Mouse (Mus musculus): ENCODE data around the gene Bcr. TPM values are rescaled to one million over a fixed set of nuclear protein-coding genes. Genes with fewer than 3 reads are reported as not detected.

Gene Bcr
- polyA plus RNA-seq, 1 experiment from 2014 or later: 4.7 TPM

DNA sequence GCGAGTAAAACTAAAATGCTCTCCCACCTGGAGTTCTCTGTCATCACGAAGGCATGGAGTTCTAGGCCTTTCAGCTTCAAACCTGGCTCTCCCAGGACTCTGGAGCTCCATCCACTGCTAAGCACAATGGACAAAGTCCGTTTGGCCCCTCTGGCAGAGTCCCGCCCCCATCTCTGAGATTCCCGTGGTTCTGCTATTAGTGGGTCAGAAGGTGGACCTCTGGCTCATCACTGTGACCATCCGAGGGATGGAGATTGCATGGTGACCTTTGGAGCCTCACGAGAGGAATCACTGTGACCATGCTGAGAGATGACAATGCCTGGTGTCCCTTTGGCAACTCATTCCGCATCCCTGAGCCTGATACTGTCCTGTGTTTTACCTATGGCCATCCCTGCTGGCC lies 7.5 kb upstream of the Bcr start:
- H3K27me3 ChIP-seq (ENCODE audit: control insufficient read depth, insufficient read depth, low read length): no peaks in the 10 kb centered on the region
- no peak overlapping the region for H3K4me3 ChIP-seq (ENCODE audit: low read depth, low read length)
- H3K4me1 ChIP-seq (replicated peaks; ENCODE audit: control insufficient read depth, insufficient read depth): no peaks in the 10 kb centered on the region
- no peaks in the 10 kb centered on the region for H3K9me3 ChIP-seq (ENCODE audit: control insufficient read depth, low read length)
- 72% methylated on average over 8 of the region's 8 CpGs for WGBS
- no peak overlapping the region for H3K4me2 ChIP-seq (replicated peaks; ENCODE audit: low read depth)
- no peak overlapping the region for H3K9ac ChIP-seq (ENCODE audit: low read length)
- no peaks in the 10 kb centered on the region for H3K36me3 ChIP-seq (ENCODE audit: control insufficient read depth, insufficient read depth, low read length)
- no peak for DNase-seq (ENCODE audit: low spot score)
- 0 out of 2 replicates have a peak, but pooled peaks have one; percentile 13 for ATAC-seq (ENCODE audit: low FRiP score, low TSS enrichment)
- TF ChIP-seq EP300 (optimal IDR thresholded peaks at IDR 0.05) (no peak), CTCF (IDR thresholded peaks at IDR 0.05; ENCODE audit: low read depth) (no peak)
- no peak overlapping the region for H3K27ac ChIP-seq (replicated peaks)

DNA sequence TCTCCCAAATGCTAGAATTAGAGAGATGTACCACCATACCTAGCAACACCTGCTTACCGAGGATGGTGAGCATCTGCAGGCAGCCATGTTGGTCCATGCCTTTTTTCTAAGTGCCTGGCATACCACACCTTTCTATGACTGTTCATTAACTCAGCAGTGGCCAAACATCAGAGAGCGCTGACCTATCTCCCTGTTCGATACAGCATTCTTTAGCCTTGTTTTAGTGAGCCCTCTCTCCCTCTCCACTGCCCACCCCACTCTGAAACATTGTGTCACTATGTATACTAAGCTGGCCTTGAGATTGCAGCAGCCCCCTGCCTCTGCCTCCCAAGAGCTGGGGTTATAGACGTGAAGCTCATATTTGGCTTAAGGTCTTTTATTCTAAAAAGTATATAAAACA lies 6.7 kb upstream of the Bcr start:
- Histone ChIP-seq H3K4me2 (replicated peaks; ENCODE audit: low read depth) (no peak overlapping the region), H3K27me3 (ENCODE audit: control insufficient read depth, insufficient read depth, low read length) (no peaks in the 10 kb centered on the region), H3K9ac (ENCODE audit: low read length) (no peak overlapping the region), H3K27ac (replicated peaks) (no peak overlapping the region), H3K36me3 (ENCODE audit: control insufficient read depth, insufficient read depth, low read length) (no peaks in the 10 kb centered on the region), H3K4me3 (ENCODE audit: low read depth, low read length) (no peak overlapping the region), H3K9me3 (ENCODE audit: control insufficient read depth, low read length) (no peaks in the 10 kb centered on the region), H3K4me1 (replicated peaks; ENCODE audit: control insufficient read depth, insufficient read depth) (no peaks in the 10 kb centered on the region)
- no peak for ATAC-seq (ENCODE audit: low FRiP score, low TSS enrichment)
- TF ChIP-seq CTCF (IDR thresholded peaks at IDR 0.05; ENCODE audit: low read depth) (no peak), EP300 (optimal IDR thresholded peaks at IDR 0.05) (no peak)
- 58% methylated on average over 4 of the region's 4 CpGs for WGBS
- DNase-seq (ENCODE audit: low spot score): no peak

DNA sequence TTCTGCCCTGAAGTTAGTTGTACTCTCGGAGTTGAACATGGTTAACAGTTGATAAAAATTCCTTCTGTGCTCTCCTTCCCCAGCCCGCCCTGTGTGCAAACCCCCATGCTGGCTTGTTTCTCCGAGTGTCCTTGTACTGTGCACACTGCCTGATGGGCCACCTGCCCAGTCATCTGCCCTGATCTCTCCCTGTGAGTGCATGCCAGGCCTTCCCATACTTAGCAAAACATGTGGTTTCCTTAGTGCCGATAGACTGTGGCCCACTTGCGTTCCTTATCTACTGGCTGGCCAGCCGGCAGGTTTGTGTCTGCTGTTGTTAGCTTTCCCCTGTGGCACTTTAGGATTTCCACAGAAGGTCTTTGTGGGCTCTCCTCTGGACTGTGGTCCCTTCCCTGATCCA lies 6.3 kb upstream of the Bcr start:
- DNase-seq (ENCODE audit: low spot score): no peak
- Histone ChIP-seq H3K9me3 (ENCODE audit: control insufficient read depth, low read length) (no peaks in the 10 kb centered on the region), H3K4me1 (replicated peaks; ENCODE audit: control insufficient read depth, insufficient read depth) (no peaks in the 10 kb centered on the region), H3K9ac (ENCODE audit: low read length) (no peak overlapping the region), H3K36me3 (ENCODE audit: control insufficient read depth, insufficient read depth, low read length) (no peaks in the 10 kb centered on the region), H3K27me3 (ENCODE audit: control insufficient read depth, insufficient read depth, low read length) (no peaks in the 10 kb centered on the region), H3K4me2 (replicated peaks; ENCODE audit: low read depth) (no peak overlapping the region), H3K4me3 (ENCODE audit: low read depth, low read length) (no peak overlapping the region), H3K27ac (replicated peaks) (no peak overlapping the region)
- ATAC-seq (ENCODE audit: low FRiP score, low TSS enrichment): no peak
- WGBS: 47% methylated on average over 6 of the region's 6 CpGs
- TF ChIP-seq EP300 (optimal IDR thresholded peaks at IDR 0.05) (no peak), CTCF (IDR thresholded peaks at IDR 0.05; ENCODE audit: low read depth) (no peak)

DNA sequence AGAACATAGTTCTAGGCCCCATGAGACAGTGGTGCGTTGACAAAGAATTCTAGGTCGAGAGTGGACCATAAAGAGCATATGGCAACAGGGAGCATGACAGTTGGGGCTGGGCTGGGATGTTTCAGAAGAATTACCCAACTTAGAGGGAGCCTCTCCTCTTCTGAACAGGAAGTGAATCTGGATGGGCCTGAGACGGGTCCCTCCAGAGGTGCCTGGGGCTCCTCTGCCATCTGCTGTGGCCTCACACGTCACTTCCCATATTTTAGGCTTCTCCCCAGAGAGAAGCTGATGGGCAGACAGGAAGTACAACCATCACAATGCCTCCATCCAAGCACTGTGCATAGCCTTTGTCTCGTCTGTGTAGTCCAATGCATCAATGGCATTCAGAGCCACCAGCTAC lies 4.7 kb upstream of the Bcr start:
- no peaks in the 10 kb centered on the region for H3K27me3 ChIP-seq (ENCODE audit: control insufficient read depth, insufficient read depth, low read length)
- TF ChIP-seq EP300 (optimal IDR thresholded peaks at IDR 0.05) (no peak), CTCF (IDR thresholded peaks at IDR 0.05; ENCODE audit: low read depth) (no peak)
- 64% methylated on average over 5 of the region's 5 CpGs for WGBS
- H3K27ac ChIP-seq (replicated peaks): no peak overlapping the region
- no peak overlapping the region for H3K4me3 ChIP-seq (ENCODE audit: low read depth, low read length)
- DNase-seq (ENCODE audit: low spot score) (no peak), ATAC-seq (ENCODE audit: low FRiP score, low TSS enrichment) (no peak)
- no peaks in the 10 kb centered on the region for H3K36me3 ChIP-seq (ENCODE audit: control insufficient read depth, insufficient read depth, low read length)
- H3K9ac ChIP-seq (ENCODE audit: low read length): no peak overlapping the region
- no peaks in the 10 kb centered on the region for H3K4me1 ChIP-seq (replicated peaks; ENCODE audit: control insufficient read depth, insufficient read depth)
- H3K9me3 ChIP-seq (ENCODE audit: control insufficient read depth, low read length): no peaks in the 10 kb centered on the region
- no peak overlapping the region for H3K4me2 ChIP-seq (replicated peaks; ENCODE audit: low read depth)

DNA sequence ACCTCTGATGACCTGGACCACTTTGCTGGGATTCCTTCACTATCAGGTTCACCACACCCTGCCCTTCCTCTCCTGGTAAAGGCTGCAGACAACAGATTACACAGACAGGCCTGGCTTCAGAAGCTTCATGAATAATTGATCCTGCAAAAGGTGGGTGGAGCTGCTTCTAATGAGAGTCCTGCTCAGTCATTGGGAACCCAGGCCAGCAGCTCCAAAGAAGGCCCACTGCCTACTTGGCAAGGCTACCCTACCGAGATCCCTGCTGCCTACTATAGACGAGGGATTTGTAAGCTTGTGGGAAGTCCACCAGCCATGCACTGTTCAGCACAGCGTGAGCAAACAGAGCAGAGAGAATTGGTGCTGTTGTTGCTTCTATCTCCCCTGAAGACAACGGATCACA lies 4.1 kb upstream of the Bcr start:
- H3K27me3 ChIP-seq (ENCODE audit: control insufficient read depth, insufficient read depth, low read length): no peaks in the 10 kb centered on the region
- H3K4me3 ChIP-seq (ENCODE audit: low read depth, low read length): no peak overlapping the region
- DNase-seq (ENCODE audit: low spot score): no peak
- H3K27ac ChIP-seq (replicated peaks): no peak overlapping the region
- H3K4me2 ChIP-seq (replicated peaks; ENCODE audit: low read depth): no peak overlapping the region
- no peak overlapping the region for H3K9ac ChIP-seq (ENCODE audit: low read length)
- ATAC-seq (ENCODE audit: low FRiP score, low TSS enrichment): no peak
- H3K4me1 ChIP-seq (replicated peaks; ENCODE audit: control insufficient read depth, insufficient read depth): no peaks in the 10 kb centered on the region
- no peaks in the 10 kb centered on the region for H3K9me3 ChIP-seq (ENCODE audit: control insufficient read depth, low read length)
- WGBS: 24% methylated on average over 4 of the region's 4 CpGs
- H3K36me3 ChIP-seq (ENCODE audit: control insufficient read depth, insufficient read depth, low read length): no peaks in the 10 kb centered on the region
- no peak for TF ChIP-seq EP300 (optimal IDR thresholded peaks at IDR 0.05)
- TF ChIP-seq CTCF (IDR thresholded peaks at IDR 0.05; ENCODE audit: low read depth): no peak

DNA sequence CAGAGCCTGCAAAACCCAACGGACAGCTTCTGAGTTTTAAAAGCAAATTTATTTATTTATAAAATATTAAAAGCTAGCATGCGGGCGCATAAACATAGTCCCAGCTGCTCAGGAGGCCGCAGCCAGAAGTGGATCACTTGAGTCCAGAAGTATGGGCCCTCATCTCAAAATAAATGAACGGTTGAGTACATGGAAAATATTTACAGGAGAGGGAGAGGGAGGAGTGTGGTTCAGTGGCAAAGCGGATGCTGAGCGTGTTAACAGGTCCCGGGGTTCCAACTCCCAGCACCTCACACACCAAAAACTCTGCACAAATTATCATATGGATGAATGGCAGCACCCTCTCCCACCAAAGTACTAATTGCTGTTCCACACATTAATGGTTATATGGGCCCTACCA lies 2.1 kb upstream of the Bcr start:
- H3K36me3 ChIP-seq (ENCODE audit: control insufficient read depth, insufficient read depth, low read length): no peaks in the 10 kb centered on the region
- H3K4me3 ChIP-seq (ENCODE audit: low read depth, low read length): no peak overlapping the region
- H3K27ac ChIP-seq (replicated peaks): no peak overlapping the region
- no peaks in the 10 kb centered on the region for H3K9me3 ChIP-seq (ENCODE audit: control insufficient read depth, low read length)
- H3K27me3 ChIP-seq (ENCODE audit: control insufficient read depth, insufficient read depth, low read length): no peaks in the 10 kb centered on the region
- no peak overlapping the region for H3K4me2 ChIP-seq (replicated peaks; ENCODE audit: low read depth)
- 59% methylated on average over 8 of the region's 8 CpGs for WGBS
- peaks cover 10% of the 10 kb centered on the region; the same call in 1 of the 2 replicates for H3K4me1 ChIP-seq (replicated peaks; ENCODE audit: control insufficient read depth, insufficient read depth)
- no peak overlapping the region for H3K9ac ChIP-seq (ENCODE audit: low read length)
- ATAC-seq (ENCODE audit: low FRiP score, low TSS enrichment) (no peak), DNase-seq (ENCODE audit: low spot score) (no peak)
- TF ChIP-seq CTCF (IDR thresholded peaks at IDR 0.05; ENCODE audit: low read depth): no peak
- TF ChIP-seq EP300 (optimal IDR thresholded peaks at IDR 0.05): no peak

All from stomach, postnatal 0 days (tissue).